Mouse (Mus musculus) thymus, postnatal 10 days (tissue): Measurements from ENCODE around the gene Mllt11.

Experiments
- DNase-seq, 2 experiments: peaks; one replicate each; pipeline ENCODE4 v3.0.0; 2021; ENCODE audit warnings: low spot score in 2 of 2

Gene Mllt11

GRCm38 (mm10) chr3:95231298-95232221 lies at the start of gene Mllt11:
Gene Mllt11, minus strand, starts transcription at chr3:95232171.
- DNase-seq = peak; percentile 55 to 60

GRCm38 (mm10) chr3:95281216-95282126 lies 49.5 kb upstream of the Mllt11 start, which contains the start of the genes Mindy1 and Prune1:
Gene Mindy1, plus strand, starts transcription at chr3:95281345.
Gene Prune1, minus strand, starts transcription at chr3:95282076.
- DNase-seq = peak; percentile 99

- DNase-seq = no peak
Measured at GRCm38 (mm10) chr3:95280747-95281146, 48.8 kb upstream of the Mllt11 start.

GRCm38 (mm10) chr3:95277149-95277551 lies 45.2 kb upstream of the Mllt11 start:
- no peak for DNase-seq

GRCm38 (mm10) chr3:95276428-95276934 lies 44.5 kb upstream of the Mllt11 start:
- no peak for DNase-seq

- no peak for DNase-seq
Measured at GRCm38 (mm10) chr3:95275161-95275560, 43.2 kb upstream of the Mllt11 start.

GRCm38 (mm10) chr3:95274453-95274852 lies 42.5 kb upstream of the Mllt11 start:
- DNase-seq = no peak

- no peak for DNase-seq
Measured at GRCm38 (mm10) chr3:95273471-95273870, 41.5 kb upstream of the Mllt11 start.

GRCm38 (mm10) chr3:95270766-95271364 lies 38.9 kb upstream of the Mllt11 start:
- DNase-seq = no peak

- no peak for DNase-seq
Measured at GRCm38 (mm10) chr3:95269789-95270188, 37.8 kb upstream of the Mllt11 start.

- DNase-seq = no peak
Measured at GRCm38 (mm10) chr3:95267855-95268254, 35.9 kb upstream of the Mllt11 start.

- DNase-seq = no peak
Measured at GRCm38 (mm10) chr3:95266052-95266451, 34.1 kb upstream of the Mllt11 start.

- DNase-seq = no peak
Measured at GRCm38 (mm10) chr3:95264724-95265123, 32.8 kb upstream of the Mllt11 start.

GRCm38 (mm10) chr3:95263089-95263739 lies 31.2 kb upstream of the Mllt11 start:
- DNase-seq = peak; percentile 70 to 86

GRCm38 (mm10) chr3:95261975-95262374 lies 30.0 kb upstream of the Mllt11 start:
- DNase-seq = no peak

- DNase-seq = no peak
Measured at GRCm38 (mm10) chr3:95256931-95257330, 25.0 kb upstream of the Mllt11 start.

- no peak for DNase-seq
Measured at GRCm38 (mm10) chr3:95250783-95251424, 18.9 kb upstream of the Mllt11 start, which contains the start of gene Bnipl. Gene Bnipl, minus strand, starts transcription at chr3:95251193.

- no peak for DNase-seq
Measured at GRCm38 (mm10) chr3:95250361-95250760, 18.4 kb upstream of the Mllt11 start.

GRCm38 (mm10) chr3:95247660-95248336 lies 15.8 kb upstream of the Mllt11 start:
- DNase-seq = no peak
